10 mouse cellular contexts compared by ENCODE assay signal in the genomic region with DNA sequence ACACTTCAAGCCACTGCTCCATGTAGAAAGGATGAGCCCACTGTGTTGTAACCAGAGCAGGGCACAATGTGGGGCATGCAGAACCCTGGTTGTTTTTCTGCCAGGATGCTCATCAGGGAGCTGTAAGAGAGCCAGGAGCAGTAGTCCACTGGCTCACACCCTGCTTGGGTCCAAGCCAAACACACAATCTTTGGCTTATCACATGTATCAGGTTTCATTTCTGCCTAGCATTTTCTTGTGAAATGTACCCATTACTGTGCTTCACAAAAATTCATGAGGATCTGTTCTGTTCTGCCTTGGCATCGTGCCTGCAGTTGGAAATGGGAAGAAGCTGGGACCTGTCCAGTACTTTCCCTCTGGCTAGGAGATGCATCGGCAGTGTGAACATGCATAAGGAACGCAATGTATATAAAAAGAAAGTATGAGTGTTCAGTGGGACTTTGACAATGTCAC.
DNase-seq lines count a peak whose midpoint lies in the region; ATAC-seq lines count a peak whose summit lies in the region.
"Had no signal": no experiment of that assay in that cellular context is flagged by ENCODE, and none has a peak within 500 bp of the region (broad histone marks: within the 10 kb centered on the region; RNA-seq: fewer than 3 reads in every experiment).

No protein-coding gene starts in this region.

- 71% methylated on average over 3 of the region's 3 CpGs for WGBS in heart, embryonic 12.5 days
- 59% methylated on average over 3 of the region's 3 CpGs for WGBS in liver, embryonic 12.5 days (ENCODE audit: insufficient replicate concordance)

- H3K4me3 ChIP-seq in heart, embryonic 12.5 days = no peak overlapping the region
- no peak overlapping the region for H3K4me3 ChIP-seq in liver, embryonic 12.5 days
- H3K4me3 ChIP-seq: neural tube, embryonic 13.5 days had no signal

- no peak for ATAC-seq in heart, embryonic 12.5 days (ENCODE audit: insufficient number of reproducible peaks, low FRiP score)
- no peak for ATAC-seq in liver, embryonic 12.5 days

- no peak overlapping the region for H3K27ac ChIP-seq in heart, embryonic 12.5 days (ENCODE audit: poor library complexity, severe bottlenecking)
- no peak overlapping the region for H3K27ac ChIP-seq in liver, embryonic 12.5 days
- H3K27ac ChIP-seq: kidney, postnatal 0 days; neural tube, embryonic 13.5 days had no signal

- H3K9ac ChIP-seq in heart, embryonic 12.5 days = no peak overlapping the region
- H3K9ac ChIP-seq in liver, embryonic 12.5 days = no peak overlapping the region
- H3K9ac ChIP-seq: neural tube, embryonic 13.5 days had no signal

- no peak overlapping the region for H3K4me2 ChIP-seq in heart, embryonic 12.5 days
- no peak overlapping the region for H3K4me2 ChIP-seq in liver, embryonic 12.5 days
- H3K4me2 ChIP-seq: neural tube, embryonic 13.5 days had no signal

- no peaks in the 10 kb centered on the region for H3K4me1 ChIP-seq in heart, embryonic 12.5 days (replicated peaks)
- no peaks in the 10 kb centered on the region for H3K4me1 ChIP-seq in liver, embryonic 12.5 days
- H3K4me1 ChIP-seq: neural tube, embryonic 13.5 days had no signal

- peak; percentile 85 for DNase-seq in heart, adult 11 months
- DNase-seq in NIH3T3 (ENCODE audit: low read depth) = peak; percentile 47
- peak; percentile 93 to 98 for DNase-seq in cerebellum, postnatal 14 days
- peak; percentile 6 to 53 for DNase-seq in left cerebral cortex, adult 8-10 months (ENCODE audit: low spot score in 2 of 2)
- DNase-seq in right cerebral cortex, postnatal 4 days = peak; percentile 60
- no peak for DNase-seq in spleen, postnatal 10 days (ENCODE audit: low spot score in 2 of 2)

- H3K36me3 ChIP-seq in heart, embryonic 12.5 days = no peaks in the 10 kb centered on the region
- H3K36me3 ChIP-seq in liver, embryonic 12.5 days = no peaks in the 10 kb centered on the region
- H3K36me3 ChIP-seq: neural tube, embryonic 13.5 days had no signal

- no peaks in the 10 kb centered on the region for H3K9me3 ChIP-seq in heart, embryonic 12.5 days (replicated peaks)
- 0 out of 2 replicates have a peak, but pooled peaks cover 3% of the 10 kb centered on the region for H3K9me3 ChIP-seq in liver, embryonic 12.5 days (replicated peaks)
- H3K9me3 ChIP-seq: neural tube, embryonic 13.5 days had no signal

- no peaks in the 10 kb centered on the region for H3K27me3 ChIP-seq in heart, embryonic 12.5 days (replicated peaks)
- H3K27me3 ChIP-seq in liver, embryonic 12.5 days (replicated peaks) = no peaks in the 10 kb centered on the region
- H3K27me3 ChIP-seq: neural tube, embryonic 13.5 days had no signal

Comparison
In these comparisons a context has a peak if more than half of its experiments do, and no peak if none do; other contexts are left out.
1. DNase-seq: peak in heart, adult 11 months (single experiment), NIH3T3 (single experiment), cerebellum, postnatal 14 days (2 of 2), left cerebral cortex, adult 8-10 months (2 of 2) and right cerebral cortex, postnatal 4 days (single experiment); none in spleen, postnatal 10 days (0 of 2).